Mouse (Mus musculus): ENCODE results near the gene Lbx1.

- TF ChIP-seq CTCF (IDR thresholded peaks at IDR 0.05; ENCODE audit: low read depth) (no peak), EP300 (IDR thresholded peaks at IDR 0.05; ENCODE audit: low read depth) (no peak)
These were observed 11.4 kb downstream of the Lbx1 start for GRCm38 (mm10) chr19:45224286-45224559.
